Mouse (Mus musculus) urinary bladder, postnatal 36 days (tissue): ENCODE measurements around the gene Ak1.

Experiments
- DNase-seq, 2 experiments: peaks; one replicate each; pipeline ENCODE4 v3.0.0; 2022; ENCODE audit warnings: low spot score in 2 of 2, mixed read lengths in 1 of 2

The Ak1 gene

GRCm38 (mm10) chr2:32601417-32602065 lies 20.0 kb upstream of the Ak1 start:
- peak in 1 of 2 experiments; percentile 40 for DNase-seq

- DNase-seq: peak; percentile 89
Observed at GRCm38 (mm10) chr2:32602600-32603054, 18.9 kb upstream of the Ak1 start.

GRCm38 (mm10) chr2:32604631-32605030 lies 16.9 kb upstream of the Ak1 start:
- DNase-seq: no peak

GRCm38 (mm10) chr2:32606161-32607142 lies 15.1 kb upstream of the Ak1 start:
- peak; percentile 78 to 81 for DNase-seq

- peak in 1 of 2 experiments; percentile 47 for DNase-seq
Observed at GRCm38 (mm10) chr2:32607262-32607947, 14.2 kb upstream of the Ak1 start.

GRCm38 (mm10) chr2:32608141-32608777 lies 13.3 kb upstream of the Ak1 start:
- peak; percentile 53 to 79 for DNase-seq

GRCm38 (mm10) chr2:32608778-32609435 lies 12.7 kb upstream of the Ak1 start:
- DNase-seq: no peak

GRCm38 (mm10) chr2:32610610-32611229 lies 10.8 kb upstream of the Ak1 start:
- DNase-seq: peak in 1 of 2 experiments; percentile 47

- no peak for DNase-seq
Observed at GRCm38 (mm10) chr2:32612274-32612673, 9.3 kb upstream of the Ak1 start.

- DNase-seq: no peak
Observed at GRCm38 (mm10) chr2:32617109-32617508, 4.4 kb upstream of the Ak1 start.

- DNase-seq: no peak
Observed at GRCm38 (mm10) chr2:32617601-32618000, 4.0 kb upstream of the Ak1 start.

- no peak for DNase-seq
Observed at GRCm38 (mm10) chr2:32618051-32618450, 3.5 kb upstream of the Ak1 start.

- peak in 1 of 2 experiments; percentile 43 for DNase-seq
Observed at GRCm38 (mm10) chr2:32620682-32621516, 659 bp upstream of the Ak1 start.

GRCm38 (mm10) chr2:32624111-32624748 lies 2.7 kb downstream of the Ak1 start:
- no peak for DNase-seq

GRCm38 (mm10) chr2:32625212-32625872 lies 3.8 kb downstream of the Ak1 start:
- peak; percentile 42 to 67 for DNase-seq

- DNase-seq: peak in 1 of 2 experiments; percentile 51
Observed at GRCm38 (mm10) chr2:32625873-32626694, 4.5 kb downstream of the Ak1 start.

- no peak for DNase-seq
Observed at GRCm38 (mm10) chr2:32627266-32628043, 5.9 kb downstream of the Ak1 start.
